Mouse (Mus musculus) thymus, adult 2 months (tissue): ENCODE data around the gene Coro1b. TPM values are rescaled to one million over a fixed set of nuclear protein-coding genes. Genes with fewer than 3 reads are reported as not detected.

Experiments
- DNase-seq: peaks from one replicate; pipeline ENCODE4 v3.0.0; 2021
- H3K27ac ChIP-seq: fragments of 200-500 bp; 2 replicates; pipeline ENCODE4 v1.5.1; 2012; ENCODE audit warnings: low read length, control low read depth; ENCODE audit not compliant: control insufficient read depth, insufficient read depth
- H3K27me3 ChIP-seq: fragments of 200-500 bp; 2 replicates; pipeline ENCODE4 v1.6.1; 2012; ENCODE audit warnings: mild to moderate bottlenecking, low read length, moderate library complexity, mixed read lengths; ENCODE audit not compliant: control insufficient read depth, insufficient read depth
- H3K36me3 ChIP-seq: fragments of 200-500 bp; 2 replicates; pipeline ENCODE4 v1.6.1; 2012; ENCODE audit warnings: mild to moderate bottlenecking, low read length, moderate library complexity; ENCODE audit not compliant: control insufficient read depth, insufficient read depth
- H3K4me1 ChIP-seq: fragments of 200-500 bp; replicated peaks from 2 replicates; pipeline ENCODE4 v1.6.1; 2012; ENCODE audit warnings: low read length; ENCODE audit not compliant: control insufficient read depth, insufficient read depth
- H3K4me3 ChIP-seq: fragments of 200-500 bp; 2 replicates; pipeline ENCODE4 v1.5.1; 2012; ENCODE audit warnings: mild to moderate bottlenecking, low read length, control low read depth, moderate library complexity; ENCODE audit not compliant: control insufficient read depth, insufficient read depth
- CTCF ChIP-seq: fragments of 200-500 bp; IDR thresholded peaks from 2 replicates; pipeline ENCODE4 v1.5.1; 2012; ENCODE audit warnings: mild to moderate bottlenecking, control low read depth, low read length, moderate library complexity, borderline replicate concordance; ENCODE audit not compliant: control insufficient read depth, poor library complexity, insufficient read depth; ENCODE audit errors: extremely low read depth
- POLR2A ChIP-seq: fragments of 200-500 bp; IDR thresholded peaks from 2 replicates; pipeline ENCODE4 v1.6.1; 2012; ENCODE audit warnings: mild to moderate bottlenecking, low read length, control low read depth, moderate library complexity; ENCODE audit not compliant: control insufficient read depth, poor library complexity, insufficient read depth; ENCODE audit errors: extremely low read depth
- WGBS: fragments of 180-500 bp; shearing (Covaris S2); methylation state at CpG from one replicate; pipeline ENCODE4 v1.1.7; 2018; 5-methylcytosine and 5-hydroxymethylcytosine counted together
- polyA plus RNA-seq: library from polyadenylated mRNA; depleted of rRNA; stranded (reverse); fragments of >200 nt; gene quantifications from 2 replicates; pipeline ENCODE4 v1.2.3, GENCODE M21; 2012

Gene Coro1b
- polyA plus RNA-seq, 1 experiment = 508 TPM

GRCm38 (mm10) chr19:4113186-4113805 is 35.1 kb upstream of the Coro1b start:
- Histone ChIP-seq H3K27me3 (no peaks in the 10 kb centered on the region), H3K4me1 (peaks cover 38% of the 10 kb centered on the region), H3K27ac (peak overlapping the region; percentile 71), H3K4me3 (0 out of 2 replicates have a peak overlapping the region, but pooled peaks have one; percentile 0), H3K36me3 (peaks cover 32% of the 10 kb centered on the region)
- 25% methylated on average over 13 of the region's 13 CpGs for WGBS
- TF ChIP-seq CTCF (no peak), POLR2A (no peak)
- no peak for DNase-seq

GRCm38 (mm10) chr19:4113806-4114230 is 34.6 kb upstream of the Coro1b start:
- Histone ChIP-seq H3K4me1 (peaks cover 40% of the 10 kb centered on the region), H3K27me3 (no peaks in the 10 kb centered on the region), H3K4me3 (0 out of 2 replicates have a peak overlapping the region, but pooled peaks have one; percentile 0), H3K27ac (peak overlapping the region; percentile 71), H3K36me3 (peaks cover 32% of the 10 kb centered on the region)
- DNase-seq = peak; percentile 35
- 3% methylated on average over 5 of the region's 5 CpGs for WGBS
- TF ChIP-seq CTCF (0 out of 2 replicates have a peak, but pooled peaks have one; percentile 27), POLR2A (no peak)

GRCm38 (mm10) chr19:4114551-4114950 is 33.9 kb upstream of the Coro1b start:
- Histone ChIP-seq H3K27me3 (no peaks in the 10 kb centered on the region), H3K4me1 (peaks cover 46% of the 10 kb centered on the region), H3K36me3 (peaks cover 32% of the 10 kb centered on the region), H3K27ac (peak overlapping the region; percentile 71; the same call in 1 of the 2 replicates), H3K4me3 (no peak overlapping the region)
- TF ChIP-seq CTCF (no peak), POLR2A (no peak)
- DNase-seq = no peak
- 89% methylated on average over 10 of the region's 10 CpGs for WGBS

- DNase-seq = no peak
- WGBS = 97% methylated on average over 10 of the region's 10 CpGs
- no peak overlapping the region for H3K4me3 ChIP-seq
- TF ChIP-seq CTCF (no peak), POLR2A (no peak)
- H3K36me3 ChIP-seq = peaks cover 32% of the 10 kb centered on the region
- no peaks in the 10 kb centered on the region for H3K27me3 ChIP-seq
- H3K27ac ChIP-seq = no peak overlapping the region
- peaks cover 48% of the 10 kb centered on the region for H3K4me1 ChIP-seq
Observed at GRCm38 (mm10) chr19:4115144-4115543, 33.3 kb upstream of the Coro1b start.

- no peaks in the 10 kb centered on the region for H3K27me3 ChIP-seq
- DNase-seq = no peak
- TF ChIP-seq POLR2A (no peak), CTCF (no peak)
- no peak overlapping the region for H3K4me3 ChIP-seq
- H3K27ac ChIP-seq = no peak overlapping the region
- peaks cover 32% of the 10 kb centered on the region for H3K36me3 ChIP-seq
- peaks cover 54% of the 10 kb centered on the region for H3K4me1 ChIP-seq
- 97% methylated on average over 11 of the region's 11 CpGs for WGBS
Observed at GRCm38 (mm10) chr19:4115816-4116215, 32.6 kb upstream of the Coro1b start.

GRCm38 (mm10) chr19:4117006-4117405 is 31.4 kb upstream of the Coro1b start:
- H3K4me3 ChIP-seq = no peak overlapping the region
- TF ChIP-seq POLR2A (no peak), CTCF (no peak)
- peaks cover 29% of the 10 kb centered on the region for H3K36me3 ChIP-seq
- 98% methylated on average over 7 of the region's 7 CpGs for WGBS
- H3K4me1 ChIP-seq = peaks cover 58% of the 10 kb centered on the region
- H3K27me3 ChIP-seq = no peaks in the 10 kb centered on the region
- no peak overlapping the region for H3K27ac ChIP-seq
- DNase-seq = no peak
